Mouse (Mus musculus): Measurements from ENCODE around the gene Epha7.

Epha7 gene

GRCm38 (mm10) chr4:28899783-28900182 is 86.9 kb downstream of the Epha7 start:
- no peak for DNase-seq (ENCODE audit: low spot score)

GRCm38 (mm10) chr4:28901496-28901895 is 88.6 kb downstream of the Epha7 start:
- DNase-seq (ENCODE audit: low spot score) = no peak

GRCm38 (mm10) chr4:28902004-28902704 is 89.2 kb downstream of the Epha7 start:
- DNase-seq (ENCODE audit: low spot score) = no peak

- no peak for DNase-seq (ENCODE audit: low spot score)
Observed at GRCm38 (mm10) chr4:28906985-28907384, 94.1 kb downstream of the Epha7 start.

GRCm38 (mm10) chr4:28910127-28910526 is 97.2 kb downstream of the Epha7 start:
- no peak for DNase-seq (ENCODE audit: low spot score)

GRCm38 (mm10) chr4:28912028-28912427 is 99.1 kb downstream of the Epha7 start:
- no peak for DNase-seq (ENCODE audit: low spot score)

GRCm38 (mm10) chr4:28913613-28914012 is 100.7 kb downstream of the Epha7 start:
- DNase-seq (ENCODE audit: low spot score) = no peak

GRCm38 (mm10) chr4:28920645-28921044 is 107.7 kb downstream of the Epha7 start:
- no peak for DNase-seq (ENCODE audit: low spot score)

- no peak for DNase-seq (ENCODE audit: low spot score)
Observed at GRCm38 (mm10) chr4:28926072-28926471, 113.1 kb downstream of the Epha7 start.

- DNase-seq (ENCODE audit: low spot score) = no peak
Observed at GRCm38 (mm10) chr4:28933431-28933830, 120.5 kb downstream of the Epha7 start.

- no peak for DNase-seq (ENCODE audit: low spot score)
Observed at GRCm38 (mm10) chr4:28934802-28935201, 121.9 kb downstream of the Epha7 start.

GRCm38 (mm10) chr4:28935567-28935966 is 122.6 kb downstream of the Epha7 start:
- no peak for DNase-seq (ENCODE audit: low spot score)

GRCm38 (mm10) chr4:28940710-28941109 is 127.8 kb downstream of the Epha7 start:
- DNase-seq (ENCODE audit: low spot score) = no peak

- no peak for DNase-seq (ENCODE audit: low spot score)
Observed at GRCm38 (mm10) chr4:28944237-28944636, 131.3 kb downstream of the Epha7 start.

- no peak for DNase-seq (ENCODE audit: low spot score)
Observed at GRCm38 (mm10) chr4:28960889-28961560, 148.1 kb downstream of the Epha7 start.

GRCm38 (mm10) chr4:28967584-28968315 is 154.8 kb downstream of the Epha7 start:
- no peak for DNase-seq (ENCODE audit: low spot score)

- no peak for DNase-seq (ENCODE audit: low spot score)
Observed at GRCm38 (mm10) chr4:28998462-28999286, 185.7 kb downstream of the Epha7 start.

- no peak for DNase-seq (ENCODE audit: low spot score)
Observed at GRCm38 (mm10) chr4:28999287-28999595, 186.3 kb downstream of the Epha7 start.

- no peak for DNase-seq (ENCODE audit: low spot score)
Observed at GRCm38 (mm10) chr4:29010333-29010732, 197.4 kb downstream of the Epha7 start.
